Mouse (Mus musculus): ENCODE results near the gene Sf3a3. TPM values are rescaled to one million over a fixed set of nuclear protein-coding genes. Genes with fewer than 3 reads are reported as not detected.
A peak's percentile ranks its signal among the peaks of the same experiment; 100 is the strongest.

Gene Sf3a3
- total and polyA plus RNA-seq, 3 experiments: 127 to 295 (median 144) TPM

DNA sequence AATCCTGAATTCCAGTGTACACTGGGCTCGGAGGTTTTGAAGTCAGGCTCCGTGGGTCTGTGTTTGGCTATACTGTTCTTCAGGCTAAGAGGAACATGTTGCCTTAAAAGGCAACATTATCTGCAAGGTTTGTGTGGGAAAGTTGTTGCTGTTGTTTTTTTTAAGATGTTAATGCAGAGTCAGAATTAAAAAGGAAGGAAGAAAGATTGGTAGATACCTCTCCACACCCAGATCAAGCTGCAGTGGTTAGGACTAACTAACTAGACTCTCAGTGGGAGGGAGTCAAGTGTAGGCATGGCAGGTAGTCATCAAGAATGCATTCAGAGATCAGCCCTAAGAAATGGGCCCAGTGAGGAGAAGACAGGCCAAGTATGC, 52.0 kb downstream of the Sf3a3 start:
- DNase-seq (ENCODE audit: low read depth, low spot score): peak; percentile 70
- Histone ChIP-seq H3K79me2 (ENCODE audit: control insufficient read depth, insufficient read depth, low read length, poor library complexity) (peaks cover 55% of the 10 kb centered on the region), H3K9me3 (replicated peaks; ENCODE audit: insufficient read depth, low read length) (no peaks in the 10 kb centered on the region), H3K36me3 (ENCODE audit: control insufficient read depth in 1 of 2, insufficient read depth in 2 of 2, low read length in 2 of 2) (peaks cover 2 to 50% of the 10 kb centered on the region in 2 experiments; a peak in 3 of 4 replicates), H3K4me1 (ENCODE audit: control insufficient read depth in 1 of 2, insufficient read depth in 2 of 2, low read length in 2 of 2) (peaks cover 18 to 57% of the 10 kb centered on the region in 2 experiments), H3K9ac (ENCODE audit: control insufficient read depth, low read depth, low read length, poor library complexity, severe bottlenecking) (no peak overlapping the region), H3K27ac (ENCODE audit: control insufficient read depth, low read depth, low read length) (peak overlapping the region; percentile 49), H3K4me3 (ENCODE audit: control insufficient read depth in 1 of 2, insufficient read depth in 1 of 2, low read depth in 2 of 2, low read length in 2 of 2) (no peak overlapping the region), H3K27me3 (ENCODE audit: control insufficient read depth in 1 of 2, insufficient read depth in 2 of 2, low read length in 2 of 2) (no peaks in the 10 kb centered on the region)
- TF ChIP-seq USF2 (IDR thresholded peaks at IDR 0.05; ENCODE audit: borderline replicate concordance in 1 of 2, insufficient read depth in 1 of 2, low read depth in 1 of 2, low read length in 2 of 2) (no peak), GATA1 (IDR thresholded peaks at IDR 0.05; ENCODE audit: low read depth, low read length) (peak; percentile 64), SIN3A (IDR thresholded peaks at IDR 0.05; ENCODE audit: low read length) (peak; percentile 65), ETS1 (IDR thresholded peaks at IDR 0.05; ENCODE audit: low read depth, low read length) (peak; percentile 79), TCF12 (IDR thresholded peaks at IDR 0.05; ENCODE audit: low read depth, low read length) (peak; percentile 13; the same call in 1 of the 2 replicates), TBP (IDR thresholded peaks at IDR 0.05; ENCODE audit: low read depth, low read length) (no peak), ZC3H11A (IDR thresholded peaks at IDR 0.05; ENCODE audit: low read depth, low read length) (no peak), EP300 (IDR thresholded peaks at IDR 0.05; ENCODE audit: low read depth in 1 of 2, low read length in 2 of 2) (peak in 1 of 2 experiments; percentile 72; a peak in 3 of 4 replicates), ZMIZ1 (IDR thresholded peaks at IDR 0.05; ENCODE audit: low read depth, low read length) (no peak), TAL1 (IDR thresholded peaks at IDR 0.05; ENCODE audit: low read length) (no peak), MXI1 (IDR thresholded peaks at IDR 0.05; ENCODE audit: low read depth, low read length) (0 out of 2 replicates have a peak, but pooled peaks have one; percentile 16), RCOR1 (IDR thresholded peaks at IDR 0.05; ENCODE audit: low read depth, low read length) (peak; percentile 37), MAX (IDR thresholded peaks at IDR 0.05; ENCODE audit: low read length) (no peak), UBTF (IDR thresholded peaks at IDR 0.05; ENCODE audit: borderline replicate concordance, insufficient read depth, low read depth, low read length) (no peak), ZNF384 (IDR thresholded peaks at IDR 0.05; ENCODE audit: low read depth, low read length) (peak; percentile 90)

- Histone ChIP-seq H3K4me1 (ENCODE audit: control insufficient read depth in 1 of 2, insufficient read depth in 2 of 2, low read length in 2 of 2) (peaks cover 31 to 79% of the 10 kb centered on the region in 2 experiments), H3K4me3 (ENCODE audit: control insufficient read depth in 1 of 2, insufficient read depth in 1 of 2, low read depth in 2 of 2, low read length in 2 of 2) (no peak overlapping the region), H3K27me3 (ENCODE audit: control insufficient read depth in 1 of 2, insufficient read depth in 2 of 2, low read length in 2 of 2) (no peaks in the 10 kb centered on the region), H3K9ac (ENCODE audit: control insufficient read depth, low read depth, low read length, poor library complexity, severe bottlenecking) (peak overlapping the region; percentile 10; the same call in 1 of the 2 replicates), H3K27ac (ENCODE audit: control insufficient read depth, low read depth, low read length) (peak overlapping the region; percentile 48), H3K36me3 (ENCODE audit: control insufficient read depth in 1 of 2, insufficient read depth in 2 of 2, low read length in 2 of 2) (peaks cover 0 to 72% of the 10 kb centered on the region in 2 experiments; a peak in 3 of 4 replicates), H3K79me2 (ENCODE audit: control insufficient read depth, insufficient read depth, low read length, poor library complexity) (peaks cover 37% of the 10 kb centered on the region), H3K9me3 (replicated peaks; ENCODE audit: insufficient read depth, low read length) (no peaks in the 10 kb centered on the region)
- peak; percentile 83 for DNase-seq (ENCODE audit: low read depth, low spot score)
- peak; percentile 60; the same call in 1 of the 2 replicates for TF ChIP-seq GATA1 (IDR thresholded peaks at IDR 0.05; ENCODE audit: low read depth, low read length)
- peak; percentile 55; the same call in 1 of the 2 replicates for TF ChIP-seq TCF12 (IDR thresholded peaks at IDR 0.05; ENCODE audit: low read depth, low read length)
- peak; percentile 54; the same call in 1 of the 2 replicates for TF ChIP-seq TBP (IDR thresholded peaks at IDR 0.05; ENCODE audit: low read depth, low read length)
- TF ChIP-seq HCFC1 (IDR thresholded peaks at IDR 0.05; ENCODE audit: low read depth, low read length): no peak
- TF ChIP-seq GABPA (IDR thresholded peaks at IDR 0.05; ENCODE audit: low read depth, low read length): no peak
- no peak for TF ChIP-seq ELF1 (IDR thresholded peaks at IDR 0.05; ENCODE audit: low read depth, low read length)
- TF ChIP-seq UBTF (IDR thresholded peaks at IDR 0.05; ENCODE audit: borderline replicate concordance, insufficient read depth, low read depth, low read length): no peak
- no peak for TF ChIP-seq ZNF384 (IDR thresholded peaks at IDR 0.05; ENCODE audit: low read depth, low read length)
- TF ChIP-seq ETS1 (IDR thresholded peaks at IDR 0.05; ENCODE audit: low read depth, low read length): peak; percentile 48; the same call in 1 of the 2 replicates
- no peak for TF ChIP-seq SMC3 (IDR thresholded peaks at IDR 0.05; ENCODE audit: low read depth, low read length)
- no peak for TF ChIP-seq NRF1 (IDR thresholded peaks at IDR 0.05; ENCODE audit: insufficient read depth, low read depth, low read length, poor library complexity, severe bottlenecking)
- peak; percentile 58 to 77 for TF ChIP-seq EP300 (IDR thresholded peaks at IDR 0.05; ENCODE audit: low read depth in 1 of 2, low read length in 2 of 2)
- no peak for TF ChIP-seq KAT2A (conservative IDR thresholded peaks at IDR 0.05; ENCODE audit: low read depth, low read length)
- TF ChIP-seq TAL1 (IDR thresholded peaks at IDR 0.05; ENCODE audit: low read length): peak; percentile 83
- no peak for TF ChIP-seq CHD2 (IDR thresholded peaks at IDR 0.05; ENCODE audit: low read length)
- no peak for TF ChIP-seq ZC3H11A (IDR thresholded peaks at IDR 0.05; ENCODE audit: low read depth, low read length)
- peak; percentile 82 for TF ChIP-seq MXI1 (IDR thresholded peaks at IDR 0.05; ENCODE audit: low read depth, low read length)
- TF ChIP-seq SIN3A (IDR thresholded peaks at IDR 0.05; ENCODE audit: low read length): no peak; the same call in 1 of the 2 replicates
- peak in 1 of 2 experiments; percentile 30; a peak in 1 of 4 replicates for TF ChIP-seq POLR2A (IDR thresholded peaks at IDR 0.05; ENCODE audit: control insufficient read depth in 1 of 2, insufficient read depth in 1 of 2, low read depth in 1 of 2, low read length in 2 of 2, poor library complexity in 1 of 2)
- no peak for TF ChIP-seq JUND (IDR thresholded peaks at IDR 0.05; ENCODE audit: low read depth, low read length)
- 0 out of 2 replicates have a peak, but pooled peaks have one; percentile 10 for TF ChIP-seq MYB (IDR thresholded peaks at IDR 0.05; ENCODE audit: low read depth, low read length)
Measured at GRCm38 (mm10) chr4:124768963-124769591, 54.5 kb downstream of the Sf3a3 start.

All from MEL (cell line).